Comparison of ENCODE assay signal across 31 mouse cellular contexts in the genomic region with DNA sequence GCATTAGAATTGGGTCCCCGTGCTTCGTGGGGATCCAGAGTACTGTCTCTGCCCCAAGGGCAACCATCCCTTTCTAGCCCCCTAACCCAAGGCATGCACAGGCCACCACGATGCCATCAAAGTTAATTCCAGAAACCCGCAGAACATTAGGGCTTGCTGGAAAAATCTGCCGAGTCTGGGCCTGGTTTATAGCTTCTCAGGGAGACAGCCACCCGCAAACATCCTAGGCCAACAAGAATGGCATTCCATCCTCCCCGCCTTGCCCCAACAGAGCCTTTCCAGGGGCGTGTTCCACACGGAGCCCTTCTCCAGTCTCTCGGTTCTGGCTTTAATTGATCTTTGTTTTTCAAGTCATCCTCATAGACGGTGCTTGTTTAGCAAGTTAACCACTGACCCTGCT.
DNase-seq lines count a peak whose midpoint lies in the region; ATAC-seq and TF ChIP-seq lines count a peak whose summit lies in the region.
"Had no signal": no experiment of that assay in that cellular context is flagged by ENCODE, and none has a peak within 500 bp of the region (broad histone marks: within the 10 kb centered on the region; RNA-seq: fewer than 3 reads in every experiment).

No protein-coding gene starts in this region.

- no peak overlapping the region for H3K4me3 ChIP-seq in gastrocnemius, adult 2 months
- no peak overlapping the region for H3K4me3 ChIP-seq in embryonic facial prominence, embryonic 10.5 days
- H3K4me3 ChIP-seq in limb, embryonic 13.5 days = no peak overlapping the region
- no peak overlapping the region for H3K4me3 ChIP-seq in forebrain, embryonic 13.5 days
- H3K4me3 ChIP-seq: forebrain, embryonic 12.5 days; heart, embryonic 13.5 days; intestine, embryonic 15.5 days; liver, embryonic 12.5 days; megakaryocyte, embryonic 14.5 days; midbrain, embryonic 12.5 days; stomach, embryonic 15.5 days had no signal

- H3K36me3 ChIP-seq in embryonic facial prominence, embryonic 10.5 days (replicated peaks) = no peaks in the 10 kb centered on the region
- no peaks in the 10 kb centered on the region for H3K36me3 ChIP-seq in limb, embryonic 13.5 days
- no peaks in the 10 kb centered on the region for H3K36me3 ChIP-seq in forebrain, embryonic 13.5 days (ENCODE audit: poor library complexity, severe bottlenecking)
- H3K36me3 ChIP-seq: forebrain, embryonic 12.5 days; heart, embryonic 13.5 days; intestine, embryonic 15.5 days; liver, embryonic 12.5 days; midbrain, embryonic 12.5 days; stomach, embryonic 15.5 days had no signal

- peak overlapping the region; percentile 45; the same call in 1 of the 2 replicates for H3K9ac ChIP-seq in limb, embryonic 13.5 days
- H3K9ac ChIP-seq in forebrain, embryonic 13.5 days = no peak overlapping the region
- H3K9ac ChIP-seq: forebrain, embryonic 12.5 days; heart, embryonic 13.5 days; intestine, embryonic 15.5 days; liver, embryonic 12.5 days; liver, postnatal 0 days; midbrain, embryonic 12.5 days; stomach, embryonic 15.5 days had no signal

- TF ChIP-seq CTCF in gastrocnemius, adult 2 months (IDR thresholded peaks at IDR 0.05) = no peak

- H3K27ac ChIP-seq in gastrocnemius, adult 2 months = peak overlapping the region; percentile 46
- H3K27ac ChIP-seq in embryonic facial prominence, embryonic 10.5 days (replicated peaks) = peak overlapping the region; percentile 49; the same call in 1 of the 2 replicates
- peak overlapping the region; percentile 33 for H3K27ac ChIP-seq in limb, embryonic 13.5 days
- H3K27ac ChIP-seq in forebrain, embryonic 13.5 days = no peak overlapping the region
- H3K27ac ChIP-seq: forebrain, embryonic 12.5 days; heart, embryonic 13.5 days; hindbrain, postnatal 0 days; intestine, embryonic 15.5 days; liver, embryonic 12.5 days; midbrain, embryonic 12.5 days; stomach, embryonic 15.5 days had no signal

- peaks cover 22% of the 10 kb centered on the region for H3K27me3 ChIP-seq in embryonic facial prominence, embryonic 10.5 days (replicated peaks; ENCODE audit: low read depth, poor library complexity, severe bottlenecking)
- peaks cover 22% of the 10 kb centered on the region for H3K27me3 ChIP-seq in limb, embryonic 13.5 days
- H3K27me3 ChIP-seq in forebrain, embryonic 13.5 days = peaks cover 13% of the 10 kb centered on the region

- ATAC-seq in limb, embryonic 13.5 days (ENCODE audit: low FRiP score, low read depth) = no peak
- no peak for ATAC-seq in forebrain, embryonic 13.5 days
- ATAC-seq: activated CD4-positive, CD25-positive, alpha-beta regulatory T cell, adult 4 months; hindbrain, postnatal 0 days; intestine, embryonic 15.5 days; liver, embryonic 12.5 days; liver, postnatal 0 days had no signal

- peaks cover 54% of the 10 kb centered on the region for H3K4me1 ChIP-seq in embryonic facial prominence, embryonic 10.5 days
- H3K4me1 ChIP-seq in limb, embryonic 13.5 days = peaks cover 22% of the 10 kb centered on the region
- peaks cover 40% of the 10 kb centered on the region for H3K4me1 ChIP-seq in forebrain, embryonic 13.5 days
- H3K4me1 ChIP-seq: heart, embryonic 13.5 days; intestine, embryonic 15.5 days; stomach, embryonic 15.5 days had no signal

- 0 out of 2 replicates have a peak overlapping the region, but pooled peaks have one; percentile 25 for H3K4me2 ChIP-seq in limb, embryonic 13.5 days (replicated peaks)
- no peak overlapping the region for H3K4me2 ChIP-seq in forebrain, embryonic 13.5 days
- H3K4me2 ChIP-seq: forebrain, embryonic 12.5 days; heart, embryonic 13.5 days; intestine, embryonic 15.5 days; liver, embryonic 12.5 days; midbrain, embryonic 12.5 days; stomach, embryonic 15.5 days had no signal

- DNase-seq in gastrocnemius, adult 2 months = peak; percentile 42
- no peak for DNase-seq in gastrocnemius, postnatal 25 days
- peak; percentile 84 for DNase-seq in Muller cell, postnatal 12 days (ENCODE audit: inconsistent ontology term)
- DNase-seq in embryonic facial prominence, embryonic 10.5 days (ENCODE audit: low spot score) = peak; percentile 31
- no peak for DNase-seq in frontal cortex, postnatal 36 days (ENCODE audit: low spot score in 2 of 2)
- no peak for DNase-seq in natural killer cell, adult 2 months (ENCODE audit: low spot score in 2 of 2)
- DNase-seq: adrenal gland, adult 8-10 months; cerebellum, adult 2 months; cerebellum, postnatal 14 days; gastrocnemius, postnatal 36 days; heart, adult 18-20 months; heart, postnatal 10 days; kidney, adult 2 months; kidney, postnatal 36 days; liver, postnatal 0 days; lung, postnatal 4 days; retina, postnatal 1 day; right cerebral cortex, postnatal 14 days; thymus, adult 18-20 months; thymus, postnatal 25 days had no signal

- WGBS in embryonic facial prominence, embryonic 10.5 days = 8% methylated on average over 11 of the region's 11 CpGs
- WGBS in limb, embryonic 13.5 days = 7% methylated on average over 11 of the region's 11 CpGs
- WGBS in forebrain, embryonic 13.5 days = 13% methylated on average over 11 of the region's 11 CpGs

- H3K9me3 ChIP-seq in embryonic facial prominence, embryonic 10.5 days = no peaks in the 10 kb centered on the region
- no peaks in the 10 kb centered on the region for H3K9me3 ChIP-seq in limb, embryonic 13.5 days
- no peaks in the 10 kb centered on the region for H3K9me3 ChIP-seq in forebrain, embryonic 13.5 days (replicated peaks)
- H3K9me3 ChIP-seq: forebrain, embryonic 12.5 days; heart, embryonic 13.5 days; intestine, embryonic 15.5 days; liver, embryonic 12.5 days; megakaryocyte, embryonic 14.5 days; midbrain, embryonic 12.5 days; stomach, embryonic 15.5 days had no signal

- intact Hi-C loops in gastrocnemius, adult 2 months (cut with DNase I) = no loop called here

Comparison
In these comparisons a context has a peak if more than half of its experiments do, and no peak if none do; other contexts are left out.
1. DNase-seq: peak in gastrocnemius, adult 2 months (single experiment), Muller cell, postnatal 12 days (single experiment) and embryonic facial prominence, embryonic 10.5 days (single experiment); none in gastrocnemius, postnatal 25 days (single experiment), frontal cortex, postnatal 36 days (0 of 2) and natural killer cell, adult 2 months (0 of 2).